Comparison of ENCODE assay signal across 14 mouse cellular contexts in genomic region chr7:30010551-30011195, GRCm38 (mm10). TPM values are rescaled to one million over a fixed set of nuclear protein-coding genes. Genes with fewer than 3 reads are reported as not detected.
DNase-seq lines count a peak whose midpoint lies in the region; ATAC-seq and TF ChIP-seq lines count a peak whose summit lies in the region.
"Had no signal": no experiment of that assay in that cellular context is flagged by ENCODE, and none has a peak within 500 bp of the region (broad histone marks: within the 10 kb centered on the region; RNA-seq: fewer than 3 reads in every experiment).

No protein-coding gene starts in this region.

- WGBS in forebrain, embryonic 15.5 days = 79% methylated on average over 10 of the region's 10 CpGs
- WGBS in forebrain, postnatal 0 days = 83% methylated on average over 10 of the region's 10 CpGs
- WGBS in kidney, embryonic 16.5 days = 74% methylated on average over 10 of the region's 10 CpGs

- no peaks in the 10 kb centered on the region for H3K27me3 ChIP-seq in forebrain, embryonic 15.5 days
- H3K27me3 ChIP-seq in forebrain, postnatal 0 days (ENCODE audit: insufficient read depth, low read length) = no peaks in the 10 kb centered on the region
- no peaks in the 10 kb centered on the region for H3K27me3 ChIP-seq in kidney, embryonic 16.5 days (ENCODE audit: insufficient read depth, low read length)
- H3K27me3 ChIP-seq in C2C12 (ENCODE audit: control insufficient read depth, insufficient read depth, insufficient read length) = no peaks in the 10 kb centered on the region
- H3K27me3 ChIP-seq: liver, embryonic 13.5 days had no signal

- no peak overlapping the region for H3K4me2 ChIP-seq in forebrain, embryonic 15.5 days (replicated peaks)
- H3K4me2 ChIP-seq in forebrain, postnatal 0 days (ENCODE audit: low read depth) = no peak overlapping the region
- H3K4me2 ChIP-seq in kidney, embryonic 16.5 days (replicated peaks; ENCODE audit: low read depth, low read length) = no peak overlapping the region
- H3K4me2 ChIP-seq: liver, embryonic 13.5 days had no signal

- H3K4me1 ChIP-seq in forebrain, embryonic 15.5 days = peaks cover 19% of the 10 kb centered on the region
- H3K4me1 ChIP-seq in forebrain, postnatal 0 days (ENCODE audit: insufficient read depth) = no peaks in the 10 kb centered on the region
- H3K4me1 ChIP-seq in kidney, embryonic 16.5 days (ENCODE audit: insufficient read depth, low read length) = peaks cover 31% of the 10 kb centered on the region
- H3K4me1 ChIP-seq in embryonic fibroblast, embryonic 13.5 days (ENCODE audit: control insufficient read depth, insufficient read depth, low read length) = peaks cover 16% of the 10 kb centered on the region
- H3K4me1 ChIP-seq: liver, embryonic 13.5 days had no signal

- H3K9me3 ChIP-seq in forebrain, embryonic 15.5 days = no peaks in the 10 kb centered on the region
- H3K9me3 ChIP-seq in forebrain, postnatal 0 days (ENCODE audit: low read length) = no peaks in the 10 kb centered on the region
- no peaks in the 10 kb centered on the region for H3K9me3 ChIP-seq in kidney, embryonic 16.5 days (ENCODE audit: low read length)
- H3K9me3 ChIP-seq: liver, embryonic 13.5 days had no signal

- H3K36me3 ChIP-seq in forebrain, embryonic 15.5 days = peaks cover 21% of the 10 kb centered on the region
- peaks cover 22% of the 10 kb centered on the region for H3K36me3 ChIP-seq in forebrain, postnatal 0 days (ENCODE audit: insufficient read depth)
- H3K36me3 ChIP-seq in kidney, embryonic 16.5 days (ENCODE audit: insufficient read depth, low read length) = peaks cover 29% of the 10 kb centered on the region
- peaks cover 46% of the 10 kb centered on the region for H3K36me3 ChIP-seq in C2C12 (ENCODE audit: control insufficient read depth, insufficient read depth)

- no peak overlapping the region for H3K9ac ChIP-seq in forebrain, embryonic 15.5 days (replicated peaks)
- H3K9ac ChIP-seq in forebrain, postnatal 0 days = no peak overlapping the region
- 0 out of 2 replicates have a peak overlapping the region, but pooled peaks have one; percentile 26 for H3K9ac ChIP-seq in kidney, embryonic 16.5 days (replicated peaks; ENCODE audit: low read length)
- H3K9ac ChIP-seq: liver, embryonic 13.5 days had no signal

- H3K4me3 ChIP-seq in forebrain, embryonic 15.5 days = no peak overlapping the region
- no peak overlapping the region for H3K4me3 ChIP-seq in forebrain, postnatal 0 days (ENCODE audit: low read depth, low read length)
- no peak overlapping the region for H3K4me3 ChIP-seq in kidney, embryonic 16.5 days (ENCODE audit: low read length)
- H3K4me3 ChIP-seq in C2C12 (ENCODE audit: insufficient read depth, poor library complexity, severe bottlenecking) = no peak overlapping the region
- H3K4me3 ChIP-seq in embryonic fibroblast, embryonic 13.5 days (ENCODE audit: insufficient read depth, low read length) = no peak overlapping the region
- H3K4me3 ChIP-seq: liver, embryonic 13.5 days had no signal

- H3ac ChIP-seq in C2C12 (ENCODE audit: control insufficient read depth, insufficient read length, low read depth) = peak overlapping the region; percentile 55

- no peak for DNase-seq in forebrain, postnatal 0 days
- no peak for DNase-seq in kidney, adult 11 months
- no peak for DNase-seq in ovary, adult 18-20 months (ENCODE audit: low spot score)
- no peak for DNase-seq in natural killer cell, adult 2 months (ENCODE audit: low spot score in 2 of 2)
- DNase-seq: cerebellum, postnatal 10 days; heart, postnatal 36 days; layer of hippocampus, postnatal 36 days; liver, embryonic 13.5 days; thymus, postnatal 25 days had no signal

- TF ChIP-seq POLR2A in embryonic fibroblast, embryonic 13.5 days (IDR thresholded peaks at IDR 0.05; ENCODE audit: low read depth, low read length) = no peak

- no peak for TF ChIP-seq CTCF in forebrain, postnatal 0 days (IDR thresholded peaks at IDR 0.05; ENCODE audit: low read depth)
- no peak for TF ChIP-seq CTCF in C2C12 (IDR thresholded peaks at IDR 0.05; ENCODE audit: control insufficient read depth, insufficient read depth, insufficient read length)
- no peak for TF ChIP-seq CTCF in embryonic fibroblast, embryonic 13.5 days (IDR thresholded peaks at IDR 0.05; ENCODE audit: borderline replicate concordance, insufficient read depth, low read length)

- H3K79me2 ChIP-seq in C2C12 (ENCODE audit: control insufficient read depth, insufficient read depth) = peaks cover 46% of the 10 kb centered on the region

- no peak for ATAC-seq in forebrain, embryonic 15.5 days (replicated peaks)
- ATAC-seq in forebrain, postnatal 0 days = no peak
- ATAC-seq in kidney, embryonic 16.5 days (ENCODE audit: low FRiP score, low TSS enrichment) = no peak

- peaks cover 14% of the 10 kb centered on the region for H3K79me3 ChIP-seq in C2C12 (ENCODE audit: low read depth)

- H3K27ac ChIP-seq in forebrain, embryonic 15.5 days (replicated peaks) = 0 out of 2 replicates have a peak overlapping the region, but pooled peaks have one; percentile 56
- no peak overlapping the region for H3K27ac ChIP-seq in forebrain, postnatal 0 days (ENCODE audit: low read depth, low read length)
- peak overlapping the region; percentile 46; the same call in 1 of the 2 replicates for H3K27ac ChIP-seq in kidney, embryonic 16.5 days (ENCODE audit: low read length)
- H3K27ac ChIP-seq in embryonic fibroblast, embryonic 13.5 days (ENCODE audit: insufficient read depth, low read length) = peak overlapping the region; percentile 57; the same call in 1 of the 2 replicates
- H3K27ac ChIP-seq: liver, embryonic 13.5 days; macrophage had no signal

TF ChIP-seq in C2C12, 6 proteins besides CTCF, POLR2A, EP300 and RAD21:
- TF ChIP-seq MYOG (IDR thresholded peaks at IDR 0.05; ENCODE audit: control insufficient read depth, extremely low read depth, insufficient read length) (no peak), CEBPB (IDR thresholded peaks at IDR 0.05; ENCODE audit: low read depth) (no peak), FOSL1 (IDR thresholded peaks at IDR 0.05; ENCODE audit: insufficient read depth, low read length, poor library complexity, severe bottlenecking) (no peak), MAX (IDR thresholded peaks at IDR 0.05) (no peak), MYOD1 (IDR thresholded peaks at IDR 0.05; ENCODE audit: control insufficient read depth, insufficient read length, low read depth) (peak; percentile 90), USF1 (IDR thresholded peaks at IDR 0.05; ENCODE audit: low read depth) (no peak)

RNA-seq across cellular contexts. Expression of gene Zfp568, which starts 26.9 kb away (rescaled TPM):
- 5.0 and 5.5 TPM in 2 replicates for polyA plus RNA-seq in forebrain, embryonic 15.5 days (2015; fragmentation: Nextera tagmentation; extraction: Ambion mirVana)
- 5.9 and 7.3 TPM in 2 replicates for total RNA-seq in forebrain, postnatal 0 days (2014; rRNA removed)
- polyA plus RNA-seq in forebrain, postnatal 0 days (2015; fragmentation: Nextera tagmentation; extraction: Ambion mirVana) = 0.72 and 2.1 TPM in 2 replicates
- polyA plus RNA-seq in kidney, embryonic 16.5 days (2015; fragmentation: Nextera tagmentation; extraction: Ambion mirVana) = 15.8 and 16.5 TPM in 2 replicates
- 11.0 TPM for polyA plus RNA-seq in C2C12 (2012; fragmentation: generic; extraction: Trizol)
- polyA plus RNA-seq in embryonic fibroblast, embryonic 13.5 days (2011; ENCODE audit: insufficient read length, low read depth, missing spikeins) = 17.4 and 21.7 TPM in 2 replicates

RNA-seq across cellular contexts. Expression of gene Zfp14, which starts 40.5 kb away (rescaled TPM):
- polyA plus RNA-seq in forebrain, embryonic 15.5 days (2015; fragmentation: Nextera tagmentation; extraction: Ambion mirVana) = 12.1 and 14.3 TPM in 2 replicates
- 13.2 and 15.2 TPM in 2 replicates for total RNA-seq in forebrain, postnatal 0 days (2014; rRNA removed)
- polyA plus RNA-seq in forebrain, postnatal 0 days (2015; fragmentation: Nextera tagmentation; extraction: Ambion mirVana) = 5.3 and 6.9 TPM in 2 replicates
- 4.1 TPM in 2 replicates for polyA plus RNA-seq in kidney, embryonic 16.5 days (2015; fragmentation: Nextera tagmentation; extraction: Ambion mirVana)
- polyA plus RNA-seq in C2C12 (2012; fragmentation: generic; extraction: Trizol) = 0.40 TPM
- 3.1 and 3.6 TPM in 2 replicates for polyA plus RNA-seq in embryonic fibroblast, embryonic 13.5 days (2011; ENCODE audit: insufficient read length, low read depth, missing spikeins)

RNA-seq across cellular contexts. Expression of gene Zfp74, which starts 56.8 kb away (rescaled TPM):
- 19.7 and 25.1 TPM in 2 replicates for polyA plus RNA-seq in forebrain, embryonic 15.5 days (2015; fragmentation: Nextera tagmentation; extraction: Ambion mirVana)
- total RNA-seq in forebrain, postnatal 0 days (2014; rRNA removed) = 11.9 and 14.4 TPM in 2 replicates
- 6.6 and 15.8 TPM in 2 replicates for polyA plus RNA-seq in forebrain, postnatal 0 days (2015; fragmentation: Nextera tagmentation; extraction: Ambion mirVana)
- 11.4 and 14.2 TPM in 2 replicates for polyA plus RNA-seq in kidney, embryonic 16.5 days (2015; fragmentation: Nextera tagmentation; extraction: Ambion mirVana)
- 1.9 TPM for polyA plus RNA-seq in C2C12 (2012; fragmentation: generic; extraction: Trizol)
- 8.0 and 11.9 TPM in 2 replicates for polyA plus RNA-seq in embryonic fibroblast, embryonic 13.5 days (2011; ENCODE audit: insufficient read length, low read depth, missing spikeins)
